Mouse (Mus musculus) brain, adult 2 months (tissue): Measurements from ENCODE around the gene 5330417C22Rik.
A peak's percentile ranks its signal among the peaks of the same experiment; 100 is the strongest.
"Not testable (repeated sequence)": the region's sequence is repeated elsewhere in the genome, so short reads cannot be mapped to it uniquely, and the experiment has no call there.

ENCODE experiments used
- DNase-seq: peaks from one replicate; pipeline ENCODE4 v3.0.0; 2011; ENCODE audit warnings: low read depth, low spot score

Gene 5330417C22Rik

GRCm38 (mm10) chr3:108533114-108533885 lies 3.0 kb downstream of the 5330417C22Rik start:
- DNase-seq, result no peak

GRCm38 (mm10) chr3:108528489-108528888 lies 7.8 kb downstream of the 5330417C22Rik start:
- no peak for DNase-seq

GRCm38 (mm10) chr3:108523415-108523814 lies 12.9 kb downstream of the 5330417C22Rik start:
- DNase-seq, result no peak

GRCm38 (mm10) chr3:108518276-108518675 lies 18.1 kb downstream of the 5330417C22Rik start:
- no peak for DNase-seq

GRCm38 (mm10) chr3:108513465-108513864 lies 22.9 kb downstream of the 5330417C22Rik start:
- no peak for DNase-seq

- DNase-seq, result peak; percentile 57
These were observed 25.4 kb downstream of the 5330417C22Rik start for GRCm38 (mm10) chr3:108510716-108511483.

GRCm38 (mm10) chr3:108510156-108510555 lies 26.2 kb downstream of the 5330417C22Rik start:
- DNase-seq, result no peak

GRCm38 (mm10) chr3:108508745-108509474 lies 27.4 kb downstream of the 5330417C22Rik start:
- no peak for DNase-seq

GRCm38 (mm10) chr3:108503908-108504307 lies 32.4 kb downstream of the 5330417C22Rik start:
- no peak for DNase-seq

GRCm38 (mm10) chr3:108501411-108501810 lies 34.9 kb downstream of the 5330417C22Rik start:
- not testable (repeated sequence) for DNase-seq

- DNase-seq, result peak; percentile 91
These were observed 36.5 kb downstream of the 5330417C22Rik start for GRCm38 (mm10) chr3:108499826-108500225.

- no peak for DNase-seq
These were observed 38.7 kb downstream of the 5330417C22Rik start for GRCm38 (mm10) chr3:108497602-108498001.

GRCm38 (mm10) chr3:108495486-108495885 lies 40.9 kb downstream of the 5330417C22Rik start:
- peak; percentile 31 for DNase-seq

- DNase-seq, result no peak
These were observed 41.4 kb downstream of the 5330417C22Rik start for GRCm38 (mm10) chr3:108494861-108495474.

GRCm38 (mm10) chr3:108489968-108490367 lies 46.4 kb downstream of the 5330417C22Rik start:
- DNase-seq, result no peak

GRCm38 (mm10) chr3:108484749-108485148 lies 51.6 kb downstream of the 5330417C22Rik start:
- no peak for DNase-seq

GRCm38 (mm10) chr3:108478800-108479199 lies 57.5 kb downstream of the 5330417C22Rik start:
- DNase-seq, result no peak

- DNase-seq, result no peak
These were observed 59.3 kb downstream of the 5330417C22Rik start for GRCm38 (mm10) chr3:108476761-108477619.

GRCm38 (mm10) chr3:108475496-108475895 lies 60.8 kb downstream of the 5330417C22Rik start:
- DNase-seq, result no peak

- DNase-seq, result no peak
These were observed 61.4 kb downstream of the 5330417C22Rik start for GRCm38 (mm10) chr3:108474969-108475368.

GRCm38 (mm10) chr3:108467760-108468159 lies 68.6 kb downstream of the 5330417C22Rik start:
- DNase-seq, result no peak
